Mouse (Mus musculus) spleen, adult 18-20 months (tissue): Measurements from ENCODE around the gene Pou2af1.

ENCODE experiments used
- DNase-seq, 2 experiments: peaks; one replicate each; pipeline ENCODE4 v3.0.0; 2022; ENCODE audit warnings: mixed read lengths in 2 of 2

The Pou2af1 gene

DNA sequence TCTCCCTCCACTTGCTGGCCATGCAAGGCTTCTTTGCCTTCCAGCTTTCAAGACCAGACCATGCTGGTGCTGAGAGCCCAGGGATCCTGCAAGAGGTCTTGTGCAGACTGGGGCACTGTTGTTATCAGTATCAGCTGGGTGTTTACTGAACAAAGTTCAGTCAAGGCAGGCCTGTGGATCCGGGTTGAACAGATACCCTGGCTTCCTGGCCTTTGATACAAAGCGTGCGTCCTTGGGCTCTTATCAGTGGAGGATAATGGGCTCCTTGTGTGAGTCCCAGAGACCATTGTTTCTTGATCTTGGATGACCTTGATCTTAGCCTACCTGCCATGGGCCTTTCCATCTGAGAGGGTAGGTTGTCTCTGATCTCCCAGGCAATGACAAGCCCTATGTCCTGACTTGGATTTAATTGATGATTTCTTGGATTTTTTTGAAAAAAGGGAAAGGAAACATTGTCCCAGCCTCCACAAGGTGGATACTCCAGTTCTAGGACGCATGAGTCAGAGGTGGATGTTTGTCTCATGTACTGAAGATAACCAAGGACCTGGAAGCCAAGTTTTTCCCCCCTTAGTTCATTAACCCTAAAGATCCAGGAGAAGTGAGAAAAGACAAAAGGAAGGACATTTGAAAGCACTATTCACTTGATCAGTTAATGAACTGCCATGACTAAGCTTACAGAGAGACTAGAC, 17.3 kb downstream of the Pou2af1 start:
- DNase-seq = no peak

DNA sequence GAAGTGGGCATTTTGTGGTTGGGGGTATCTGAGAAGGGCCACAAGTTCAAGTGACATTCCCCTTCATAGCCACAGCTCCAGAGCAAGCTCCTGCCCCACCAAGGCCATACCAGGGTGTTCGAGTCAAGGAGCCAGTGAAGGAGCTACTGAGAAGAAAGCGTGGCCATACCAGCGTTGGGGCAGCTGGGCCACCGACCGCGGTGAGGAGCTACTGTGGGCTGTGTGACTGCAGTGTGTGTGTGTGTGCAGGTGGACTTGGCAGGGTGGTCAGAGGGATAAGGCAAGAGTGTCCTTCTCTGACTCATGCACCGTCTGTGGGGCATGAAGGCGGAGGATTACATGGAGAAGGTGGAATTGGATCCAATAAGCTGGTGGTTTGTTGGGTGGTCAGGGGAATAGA, 18.7 kb downstream of the Pou2af1 start:
- DNase-seq = no peak

DNA sequence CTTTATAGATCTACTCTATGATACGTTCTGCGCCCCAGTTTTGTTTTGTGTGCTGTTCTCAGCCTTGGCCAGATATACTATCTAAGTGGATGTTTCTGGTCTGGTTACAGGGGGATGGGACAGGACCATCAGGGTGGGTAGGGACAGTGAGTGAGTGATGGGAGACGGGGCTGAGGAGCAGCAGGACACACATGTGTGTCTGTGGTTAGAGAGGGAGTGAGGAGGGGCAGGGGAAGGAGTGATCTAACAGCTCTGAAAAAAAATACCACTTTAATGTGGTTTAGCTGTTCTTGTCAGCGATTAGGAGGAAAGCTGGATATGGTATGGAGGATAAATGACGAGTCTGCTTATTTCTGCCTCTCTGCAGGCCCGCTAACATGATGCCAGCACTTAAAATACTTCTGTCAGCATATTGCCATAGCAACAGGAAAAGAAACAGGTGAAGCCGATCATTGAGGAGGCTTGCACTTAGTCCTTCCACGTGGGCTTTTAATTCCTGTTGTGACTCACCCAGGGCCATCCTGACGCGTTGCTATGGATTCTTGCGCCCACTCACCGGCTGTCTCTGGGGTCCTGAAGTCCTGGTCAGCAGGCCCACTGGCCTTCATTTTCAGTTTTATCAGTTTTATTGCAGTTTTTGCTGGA, 25.4 kb downstream of the Pou2af1 start:
- DNase-seq = no peak

DNA sequence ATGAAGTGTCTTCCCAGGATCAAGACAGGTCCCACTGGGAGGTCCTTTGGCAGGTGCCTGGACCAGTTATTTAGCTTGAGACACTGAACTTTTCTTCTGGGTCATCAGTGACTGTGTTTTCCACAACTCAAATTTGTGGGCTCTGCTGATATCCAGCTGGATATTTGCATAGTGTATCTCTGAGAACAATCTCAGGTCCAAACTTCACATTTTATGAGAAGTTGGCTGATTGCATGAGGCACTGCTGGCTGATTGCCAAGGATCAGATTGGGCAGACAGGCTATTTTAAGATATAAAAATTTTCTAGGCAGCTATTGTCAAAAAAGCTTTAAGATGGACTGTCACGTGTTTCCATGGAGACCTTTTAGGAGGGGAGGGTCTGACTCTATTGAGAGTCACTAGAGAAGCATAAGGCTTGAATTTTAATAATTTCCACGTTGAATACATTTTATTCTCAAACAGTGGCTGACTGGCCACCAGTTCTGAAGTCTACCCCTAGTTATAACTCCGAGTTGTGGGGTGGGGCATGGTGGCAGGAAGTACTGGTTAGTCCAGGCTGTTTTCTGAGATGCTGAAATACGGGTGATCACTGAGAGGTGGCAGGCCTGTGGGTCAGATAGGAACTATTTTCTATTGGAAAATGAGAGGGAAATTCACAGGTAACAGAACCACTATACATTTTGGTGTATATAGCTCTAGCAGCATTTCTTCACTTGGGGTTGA, 43.4 kb downstream of the Pou2af1 start:
- no peak for DNase-seq

DNA sequence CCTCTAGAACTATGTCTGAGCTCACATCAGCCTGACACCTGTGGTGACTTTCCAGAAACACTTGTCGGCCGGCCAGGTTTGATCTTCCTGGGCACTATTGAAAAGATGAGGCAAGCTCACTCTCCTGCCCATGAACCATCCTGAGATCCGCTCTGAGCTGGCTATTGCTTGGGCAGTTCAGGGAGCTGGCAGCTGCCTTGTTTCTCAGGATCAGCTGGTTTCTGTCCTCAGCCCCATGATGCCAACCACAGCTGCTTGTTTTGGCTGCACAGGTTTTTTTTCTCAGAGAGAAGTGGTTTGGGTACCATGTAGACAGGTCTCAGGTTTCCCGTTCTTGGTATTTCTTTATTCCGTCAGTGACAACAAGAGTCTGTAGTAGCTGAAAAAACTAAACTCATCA, 44.9 kb downstream of the Pou2af1 start:
- DNase-seq = no peak

DNA sequence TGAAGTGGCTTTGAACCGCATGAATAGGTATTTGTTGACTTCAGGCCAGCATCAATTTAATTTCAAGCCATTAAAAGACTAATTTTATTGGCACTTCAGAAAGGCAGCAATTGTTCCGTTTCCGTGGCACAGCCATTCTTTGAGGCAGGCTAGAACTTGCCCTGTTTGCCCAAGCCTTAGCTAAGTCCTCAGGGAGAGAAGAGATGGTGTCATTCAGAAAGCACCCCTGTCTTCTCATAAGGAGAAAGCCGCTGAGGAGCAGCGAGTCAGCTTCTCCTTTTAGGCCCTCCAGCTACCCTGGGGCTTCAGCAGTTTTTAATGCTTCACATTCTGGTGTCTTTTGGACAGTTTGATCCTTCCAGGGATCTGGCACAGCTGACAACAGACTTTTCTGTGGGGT, 55.3 kb downstream of the Pou2af1 start:
- DNase-seq = no peak

DNA sequence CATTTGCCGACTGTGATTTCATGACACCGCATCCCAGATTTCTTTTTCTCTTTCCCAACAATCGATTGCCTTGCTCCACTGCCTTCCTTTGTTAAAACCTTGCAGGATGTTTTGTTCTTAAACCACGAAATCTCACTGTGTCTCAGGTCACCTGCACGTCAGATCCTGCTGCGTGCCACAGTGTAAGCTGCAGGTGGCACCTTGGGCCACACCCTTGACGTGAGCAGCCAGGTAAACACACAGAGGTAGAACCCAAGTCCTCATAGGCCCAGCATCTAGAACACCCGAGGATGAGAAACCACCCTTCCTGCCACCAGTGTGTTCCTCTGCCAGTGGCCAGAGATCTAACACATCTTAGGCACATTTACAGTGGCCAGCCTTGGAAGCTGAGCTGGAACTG, 57.6 kb downstream of the Pou2af1 start:
- no peak for DNase-seq

DNA sequence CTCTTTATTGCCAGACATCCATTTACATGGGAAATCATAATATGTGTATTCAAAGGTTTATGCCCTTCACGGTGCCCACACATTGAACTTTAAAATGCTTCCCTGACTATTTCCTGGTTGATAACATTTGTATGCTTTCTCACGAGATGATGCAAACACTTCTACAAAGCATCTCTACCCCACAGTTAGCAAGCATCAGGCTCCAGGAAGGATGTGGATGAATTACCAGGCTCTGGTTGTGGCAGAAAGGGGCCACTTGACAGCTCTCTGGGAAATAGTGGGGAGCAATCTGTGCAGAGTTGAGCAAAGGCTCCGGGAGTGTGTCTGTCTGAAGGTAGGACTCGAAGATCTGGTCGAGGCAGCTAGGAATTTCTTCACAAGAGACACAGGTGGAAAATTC, 58.6 kb downstream of the Pou2af1 start:
- DNase-seq = no peak

DNA sequence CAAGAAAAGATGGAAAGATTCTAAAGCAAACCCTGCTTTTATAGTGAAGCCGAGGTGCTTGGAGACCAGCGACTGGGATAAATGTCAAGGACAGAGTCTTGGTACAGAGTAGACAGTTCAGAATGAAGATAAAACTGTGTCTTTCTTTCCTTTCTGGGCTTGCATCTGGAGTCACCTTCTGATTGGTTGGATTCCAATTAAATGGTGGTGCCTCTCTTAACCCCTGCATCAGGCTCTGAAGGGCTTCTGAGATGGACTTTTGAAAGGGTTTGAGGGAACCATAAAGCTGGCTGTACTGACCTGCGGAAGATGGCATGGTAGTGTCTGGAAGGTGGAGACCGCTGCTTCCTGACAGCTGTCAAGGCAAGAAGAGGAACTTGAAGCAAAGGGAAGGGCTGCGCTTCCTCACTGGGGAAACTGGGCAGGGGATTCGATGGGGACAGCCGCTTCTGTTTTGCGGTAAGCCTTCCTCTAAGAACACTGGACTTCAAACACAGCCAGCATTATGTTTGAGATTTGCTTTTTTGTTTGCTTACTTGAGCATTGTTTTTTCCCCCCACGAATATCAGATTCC, 60.2 kb downstream of the Pou2af1 start:
- DNase-seq = no peak

DNA sequence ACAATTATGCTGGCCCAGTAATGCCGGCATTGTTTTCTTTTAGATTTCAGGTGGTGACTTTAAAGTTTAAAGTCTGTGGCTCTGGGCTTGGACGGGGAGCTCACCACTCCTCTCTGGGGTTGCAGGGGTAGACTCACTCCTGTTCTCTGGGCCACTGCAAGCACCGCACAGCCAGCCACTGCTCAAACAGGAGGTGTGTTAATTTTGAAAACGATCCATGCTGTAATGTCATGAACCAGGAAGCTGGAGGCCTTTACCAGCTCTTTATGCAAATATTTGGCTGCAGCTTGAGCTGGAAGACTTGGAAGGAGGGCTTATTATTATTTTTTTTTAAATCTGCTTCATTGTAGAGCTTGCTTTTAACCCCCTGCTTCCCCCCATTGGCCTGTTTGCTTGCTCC, 61.2 kb downstream of the Pou2af1 start:
- DNase-seq = no peak

DNA sequence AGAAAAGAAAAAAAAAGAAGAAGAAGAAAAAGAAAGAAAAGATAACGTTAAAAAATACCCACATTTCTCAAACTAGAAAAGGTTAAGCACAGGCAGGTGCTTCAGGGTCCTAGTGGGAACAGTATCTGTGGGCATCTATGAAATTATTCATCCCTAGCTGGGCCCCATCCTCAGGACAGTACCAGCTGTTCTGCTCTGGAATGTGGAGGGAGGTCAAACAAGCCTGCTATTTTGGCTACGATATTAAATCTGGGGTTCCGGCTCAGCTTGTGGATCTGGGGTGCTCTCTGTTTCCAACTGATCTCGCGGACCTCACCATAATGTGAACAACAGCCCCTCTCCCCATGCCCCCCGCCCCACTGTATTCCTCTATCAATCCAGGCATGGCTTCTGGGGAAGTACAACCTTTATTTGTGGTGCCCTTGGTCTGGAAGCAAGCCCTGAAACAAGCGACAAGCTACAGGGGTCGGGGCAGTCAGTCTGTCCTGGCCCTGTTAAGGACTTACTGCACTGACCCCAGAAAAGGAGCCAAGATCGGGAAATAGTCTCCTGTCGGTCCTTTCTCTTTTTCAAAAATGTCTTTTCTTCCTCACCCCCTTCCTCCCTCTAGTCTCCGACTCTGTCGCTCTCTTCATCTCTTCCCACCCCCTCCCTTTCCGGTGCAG, 64.5 kb downstream of the Pou2af1 start:
- DNase-seq = no peak

DNA sequence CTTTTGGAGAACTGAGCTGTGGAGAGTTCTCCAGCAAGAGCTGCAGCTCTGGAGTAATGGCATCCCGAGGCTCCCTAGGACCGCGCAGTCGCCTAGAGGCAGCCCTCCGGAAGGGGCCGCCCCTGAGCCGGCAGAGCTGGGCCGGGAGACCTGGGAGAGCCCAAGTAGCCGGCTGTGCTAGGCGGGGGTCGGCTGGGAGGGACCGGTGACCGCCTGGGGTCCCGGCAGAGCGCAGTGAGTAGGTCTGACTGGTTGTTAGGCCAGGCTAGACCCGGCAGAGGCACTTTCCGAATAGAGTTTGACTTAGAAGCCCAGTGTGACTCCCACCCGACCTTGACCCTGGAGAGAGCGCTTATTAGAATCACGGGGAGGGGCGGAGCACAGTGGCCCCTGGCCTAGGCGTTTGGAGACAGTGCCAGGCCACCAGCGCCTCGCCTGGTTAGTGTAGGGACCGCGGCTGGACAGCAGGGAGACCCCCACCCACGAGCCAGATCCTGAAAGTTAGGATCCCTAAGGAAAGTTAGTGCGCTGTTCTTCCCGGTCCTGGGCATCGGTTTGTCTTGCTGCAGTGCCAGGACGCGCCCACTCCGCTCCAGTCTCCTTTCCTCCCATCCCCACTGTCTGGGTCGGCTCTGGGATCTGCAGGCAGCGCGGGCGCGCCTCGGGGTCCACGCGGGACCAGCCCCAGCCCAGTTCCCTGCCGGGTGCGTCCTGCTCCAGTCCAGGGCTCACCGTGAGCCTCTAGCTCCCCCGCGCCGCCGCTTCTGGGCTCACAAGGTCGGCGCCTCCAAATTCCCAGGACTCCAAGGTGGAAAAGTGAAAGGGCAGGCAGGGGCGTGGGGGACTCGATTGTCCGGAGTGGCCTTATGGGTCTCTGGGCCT, 65.2 kb downstream of the Pou2af1 start, which contains the start of gene Colca2:
Colca2 (minus strand) TSS at position 70 of the 882 bp plus-strand sequence.
- peak; percentile 37 to 50 for DNase-seq

DNA sequence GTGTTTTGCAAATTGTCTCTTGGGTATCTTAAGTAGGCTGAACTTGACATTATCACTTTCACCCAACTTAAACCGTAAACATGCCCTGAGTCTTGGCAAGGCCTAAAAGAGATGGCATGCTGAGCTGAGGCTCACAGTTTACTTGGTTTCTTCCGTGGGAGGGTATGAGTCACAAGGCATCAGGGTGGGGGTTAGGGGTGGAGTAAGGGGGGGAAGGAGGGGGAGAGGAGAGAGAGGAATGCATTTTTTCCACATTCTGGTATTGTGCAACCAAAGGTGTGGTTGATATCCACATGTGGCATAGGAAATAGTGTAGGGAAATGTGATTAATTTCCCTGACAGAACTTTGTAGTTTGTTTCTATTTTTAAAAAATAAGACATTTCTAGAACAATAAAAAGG, 72.6 kb downstream of the Pou2af1 start:
- no peak for DNase-seq
